Mouse (Mus musculus) myocyte (in vitro differentiated cells): Measurements from ENCODE around the gene 4933427D14Rik.

Source experiments
- E2F4 ChIP-seq: IDR thresholded peaks from one replicate; pipeline ENCODE4 v1.6.1; 2011; ENCODE audit warnings: mild to moderate bottlenecking, control low read depth, moderate library complexity; ENCODE audit not compliant: insufficient read depth
- MAX ChIP-seq: IDR thresholded peaks from one replicate; pipeline ENCODE4 v1.6.1; 2011; ENCODE audit warnings: low read depth, mild to moderate bottlenecking, control low read depth
- MYOD1 ChIP-seq, 3 experiments: IDR thresholded peaks; one replicate each; pipeline ENCODE4 v1.6.1; 2011; ENCODE audit warnings: control low read depth in 2 of 3, low read depth in 2 of 3, mild to moderate bottlenecking in 2 of 3, moderate library complexity in 1 of 3; ENCODE audit not compliant: insufficient read length in 2 of 3, control insufficient read depth in 1 of 3
- MYOG ChIP-seq, 3 experiments: IDR thresholded peaks; one replicate each; pipeline ENCODE4 v1.6.1; 2011; ENCODE audit warnings: control low read depth in 2 of 3, low read depth in 2 of 3, mild to moderate bottlenecking in 2 of 3; ENCODE audit not compliant: insufficient read length in 2 of 3, control insufficient read depth in 1 of 3, insufficient read depth in 1 of 3
- POLR2A ChIP-seq: IDR thresholded peaks from one replicate; pipeline ENCODE4 v1.6.1; 2011; ENCODE audit warnings: low read depth, mild to moderate bottlenecking, control low read depth, moderate library complexity; ENCODE audit not compliant: insufficient read length
- POLR2AphosphoS2 ChIP-seq: IDR thresholded peaks from one replicate; pipeline ENCODE4 v1.6.1; 2011; ENCODE audit warnings: low read depth, control low read depth; ENCODE audit not compliant: insufficient read length
- REST ChIP-seq: IDR thresholded peaks from one replicate; pipeline ENCODE4 v1.6.1; 2011; ENCODE audit warnings: mild to moderate bottlenecking, control low read depth, moderate library complexity; ENCODE audit not compliant: insufficient read depth, insufficient read length
- SRF ChIP-seq: IDR thresholded peaks from one replicate; pipeline ENCODE4 v1.6.1; 2011; ENCODE audit warnings: low read depth; ENCODE audit not compliant: control insufficient read depth, insufficient read length
- TCF12 ChIP-seq: IDR thresholded peaks from one replicate; pipeline ENCODE4 v1.6.1; 2011; ENCODE audit warnings: mild to moderate bottlenecking, control low read depth; ENCODE audit not compliant: poor library complexity, insufficient read depth, severe bottlenecking
- USF1 ChIP-seq: IDR thresholded peaks from one replicate; pipeline ENCODE4 v1.6.1; 2011; ENCODE audit warnings: low read depth, mild to moderate bottlenecking, control low read depth, moderate library complexity

- TF ChIP-seq E2F4: no peak
- no peak for TF ChIP-seq MAX
- no peak for TF ChIP-seq MYOG (IDR thresholded peaks at IDR 0.05; ENCODE audit: control insufficient read depth in 1 of 3, insufficient read depth in 1 of 3, insufficient read length in 2 of 3, low read depth in 2 of 3)
- TF ChIP-seq POLR2A: no peak
- no peak for TF ChIP-seq USF1
- TF ChIP-seq POLR2AphosphoS2: no peak
- TF ChIP-seq MYOD1 (IDR thresholded peaks at IDR 0.05; ENCODE audit: control insufficient read depth in 1 of 3, insufficient read length in 2 of 3, low read depth in 2 of 3): no peak
- no peak for TF ChIP-seq SRF
- TF ChIP-seq TCF12: no peak
- TF ChIP-seq REST: no peak
Measured at GRCm38 (mm10) chr11:72127450-72128189, 79.6 kb downstream of the 4933427D14Rik start.
